ENCODE assay signal across 8 mouse cellular contexts in genomic region chr16:16201991-16202390, GRCm38 (mm10). TPM values are rescaled to one million over a fixed set of nuclear protein-coding genes. Genes with fewer than 3 reads are reported as not detected.
DNase-seq lines count a peak whose midpoint lies in the region; ATAC-seq and TF ChIP-seq lines count a peak whose summit lies in the region.
"Not testable (repeated sequence)": the region's sequence is repeated elsewhere in the genome, so short reads cannot be mapped to it uniquely, and the experiment has no call there.

No protein-coding gene starts in this region.

- not testable (repeated sequence) for H3K4me3 ChIP-seq in E14TG2a.4 (replicated peaks; ENCODE audit: low read length); embryonic facial prominence, embryonic 11.5 days (ENCODE audit: low read depth, low read length); limb, embryonic 11.5 days (ENCODE audit: low read depth, low read length); spleen, adult 2 months (ENCODE audit: extremely low read depth, insufficient read depth, insufficient read length)

- peaks cover 12% of the 10 kb centered on the region; the same call in 1 of the 2 replicates for H3K4me1 ChIP-seq in E14TG2a.4 (replicated peaks; ENCODE audit: low read depth, low read length)
- not testable (repeated sequence) for H3K4me1 ChIP-seq in embryonic facial prominence, embryonic 11.5 days (ENCODE audit: control insufficient read depth, insufficient read depth, low read length); limb, embryonic 11.5 days (ENCODE audit: control insufficient read depth, insufficient read depth, low read length); spleen, adult 2 months (ENCODE audit: control insufficient read depth, insufficient read depth, insufficient read length)

- TF ChIP-seq POLR2A in spleen, adult 2 months (IDR thresholded peaks at IDR 0.05; ENCODE audit: low read depth, low read length), result not testable (repeated sequence)

- not testable (repeated sequence) for H3K27ac ChIP-seq in embryonic facial prominence, embryonic 11.5 days (replicated peaks; ENCODE audit: low read depth, low read length); limb, embryonic 11.5 days (replicated peaks; ENCODE audit: low read depth, low read length); spleen, adult 2 months (ENCODE audit: insufficient read depth, low read length)

- H3K9ac ChIP-seq in embryonic facial prominence, embryonic 11.5 days (replicated peaks; ENCODE audit: low read length); limb, embryonic 11.5 days (ENCODE audit: low read length): not testable (repeated sequence)

- H3K27me3 ChIP-seq in E14TG2a.4 (ENCODE audit: insufficient read depth, low read length), result peaks cover 24% of the 10 kb centered on the region
- not testable (repeated sequence) for H3K27me3 ChIP-seq in embryonic facial prominence, embryonic 11.5 days (ENCODE audit: control insufficient read depth, insufficient read depth, low read length); limb, embryonic 11.5 days (ENCODE audit: control insufficient read depth, insufficient read depth, low read length); spleen, adult 2 months (ENCODE audit: control insufficient read depth, insufficient read depth, low read length)

- not testable (repeated sequence) for H3K36me3 ChIP-seq in E14TG2a.4 (ENCODE audit: insufficient read depth, low read length); embryonic facial prominence, embryonic 11.5 days (replicated peaks; ENCODE audit: control insufficient read depth, insufficient read depth, low read depth, low read length); limb, embryonic 11.5 days (ENCODE audit: control insufficient read depth, insufficient read depth, low read length); spleen, adult 2 months (ENCODE audit: control insufficient read depth, insufficient read depth, low read length)

- intact Hi-C loops in heart, postnatal 14 days (cut with DNase I), result loop anchor here (1.0 to 5.0 kb wide), 2 partner anchors 100 to 385 kb away; partner anchors contain the start of gene Yars2

- H3K9me3 ChIP-seq in E14TG2a.4 (ENCODE audit: low read length); embryonic facial prominence, embryonic 11.5 days (replicated peaks; ENCODE audit: control insufficient read depth, low read length); limb, embryonic 11.5 days (ENCODE audit: control insufficient read depth, low read length): not testable (repeated sequence)

- peak; percentile 36 for TF ChIP-seq CTCF in E14TG2a.4 (conservative IDR thresholded peaks at IDR 0.05; ENCODE audit: low read length)
- peak; percentile 12; the same call in 1 of the 2 replicates for TF ChIP-seq CTCF in spleen, adult 2 months (IDR thresholded peaks at IDR 0.05; ENCODE audit: extremely low read depth, insufficient read depth, insufficient read length, insufficient replicate concordance)

- peak; percentile 36 to 55 for DNase-seq in adrenal gland, postnatal 36 days
- peak; percentile 51 for DNase-seq in embryonic facial prominence, embryonic 11.5 days (ENCODE audit: low spot score)
- DNase-seq in heart, postnatal 14 days, result peak; percentile 44 to 49
- DNase-seq in kidney, adult 9 months, result peak; percentile 54
- DNase-seq in limb, embryonic 11.5 days (ENCODE audit: low spot score), result peak; percentile 35
- DNase-seq in spleen, adult 2 months (ENCODE audit: low read depth in 1 of 2, low spot score in 2 of 2), result not testable (repeated sequence)

- H3K4me2 ChIP-seq in embryonic facial prominence, embryonic 11.5 days (ENCODE audit: low read depth, low read length); limb, embryonic 11.5 days (ENCODE audit: low read depth, severe bottlenecking): not testable (repeated sequence)

- WGBS in embryonic facial prominence, embryonic 11.5 days, result 38% methylated on average over 8 of the region's 8 CpGs
- WGBS in limb, embryonic 11.5 days, result 51% methylated on average over 8 of the region's 8 CpGs
- 27% methylated on average over 8 of the region's 8 CpGs for WGBS in spleen, adult 2 months

- ATAC-seq in embryonic facial prominence, embryonic 11.5 days (replicated peaks; ENCODE audit: insufficient number of reproducible peaks, low FRiP score, low TSS enrichment, low read depth); limb, embryonic 11.5 days (ENCODE audit: insufficient number of reproducible peaks, low FRiP score, low TSS enrichment, low read depth): not testable (repeated sequence)
- ATAC-seq in megakaryocyte progenitor cell, adult 5-6 weeks (replicated peaks; ENCODE audit: poor library complexity), result peak; percentile 94

RNA-seq across cellular contexts. Expression of gene Pkp2, which starts 11.1 kb away (rescaled TPM):
- 1 to 10 TPM; 2.2 to 2.9 TPM for total RNA-seq in adrenal gland, postnatal 36 days (2021)
- polyA plus RNA-seq in embryonic facial prominence, embryonic 11.5 days (2014; fragmentation: Nextera tagmentation; extraction: Ambion mirVana), result 5.1 TPM in 2 replicates
- 100 to 1,000 TPM; 111 TPM for total RNA-seq in heart, postnatal 14 days (2021)
- polyA plus RNA-seq in limb, embryonic 11.5 days (2014; fragmentation: Nextera tagmentation; extraction: Ambion mirVana), result 0.79 and 0.99 TPM in 2 replicates
- total RNA-seq in megakaryocyte progenitor cell, adult 5-6 weeks (2015), result 0.07 and 0.12 TPM in 2 replicates
- total RNA-seq in megakaryocyte progenitor cell, adult 5-6 weeks (2017), result 0.12 TPM in 1 of 2 replicates, not detected in the other
- 0.43 and 0.49 TPM in 2 replicates for polyA plus RNA-seq in spleen, adult 2 months (2012; rRNA removed)

Comparison
In these comparisons a context has a peak if more than half of its experiments do, and no peak if none do; other contexts are left out.
1. RNA of gene Pkp2, which starts 11.1 kb away (total RNA-seq): 111 TPM in heart, postnatal 14 days; 2.2 to 2.9 TPM in adrenal gland, postnatal 36 days and 0.07 to 0.12 TPM in megakaryocyte progenitor cell, adult 5-6 weeks; every median in the first group is over 10 times any median in the second.